Mouse (Mus musculus) bone marrow macrophage, adult 2 months (primary cell): Measurements from ENCODE around the gene Spint2. TPM values are rescaled to one million over a fixed set of nuclear protein-coding genes. Genes with fewer than 3 reads are reported as not detected.

ENCODE experiments used
- H3K27ac ChIP-seq: 2 replicates; pipeline ENCODE4 v1.5.1; 2012; ENCODE audit warnings: low read depth, low read length; ENCODE audit not compliant: insufficient read depth
- H3K4me1 ChIP-seq: 2 replicates; pipeline ENCODE4 v1.6.1; 2012; ENCODE audit warnings: low read length; ENCODE audit not compliant: control insufficient read depth, insufficient read depth
- H3K4me3 ChIP-seq: 2 replicates; pipeline ENCODE4 v1.5.1; 2012; ENCODE audit warnings: mild to moderate bottlenecking, low read length, moderate library complexity; ENCODE audit not compliant: insufficient read depth
- CTCF ChIP-seq: IDR thresholded peaks from 2 replicates; pipeline ENCODE4 v1.5.1; 2012; ENCODE audit warnings: low read depth, mild to moderate bottlenecking, low read length, moderate library complexity
- POLR2A ChIP-seq: IDR thresholded peaks from 2 replicates; pipeline ENCODE4 v1.6.1; 2012; ENCODE audit warnings: mild to moderate bottlenecking, low read depth, low read length, borderline replicate concordance
- polyA plus RNA-seq: library from polyadenylated mRNA; stranded (reverse); fragments of >200 nt; gene quantifications from 2 replicates; pipeline ENCODE4 v1.2.4, GENCODE M21; 2012; ENCODE audit not compliant: missing spikeins, insufficient read depth, insufficient read length

Spint2 gene
- polyA plus RNA-seq, 1 experiment: 0.91 TPM

- Histone ChIP-seq H3K4me1 (peaks cover 6% of the 10 kb centered on the region), H3K27ac (no peak overlapping the region), H3K4me3 (no peak overlapping the region)
- TF ChIP-seq POLR2A (no peak), CTCF (no peak)
These were observed 911 bp downstream of the Spint2 start for GRCm38 (mm10) chr7:29280801-29281200.

GRCm38 (mm10) chr7:29279924-29280323 lies 1.8 kb downstream of the Spint2 start:
- TF ChIP-seq CTCF (no peak), POLR2A (no peak)
- Histone ChIP-seq H3K27ac (no peak overlapping the region), H3K4me3 (no peak overlapping the region), H3K4me1 (peaks cover 6% of the 10 kb centered on the region)

- Histone ChIP-seq H3K4me1 (peaks cover 6% of the 10 kb centered on the region), H3K27ac (no peak overlapping the region), H3K4me3 (no peak overlapping the region)
- TF ChIP-seq CTCF: no peak
These were observed 2.5 kb downstream of the Spint2 start for GRCm38 (mm10) chr7:29279261-29279660.

- no peak overlapping the region for H3K27ac ChIP-seq
- H3K4me1 ChIP-seq: peaks cover 6% of the 10 kb centered on the region
These were observed 4.2 kb downstream of the Spint2 start for GRCm38 (mm10) chr7:29277510-29277909.

GRCm38 (mm10) chr7:29276715-29277114 lies 5.0 kb downstream of the Spint2 start:
- no peak for TF ChIP-seq POLR2A
- TF ChIP-seq CTCF: no peak
- Histone ChIP-seq H3K27ac (no peak overlapping the region), H3K4me1 (peaks cover 6% of the 10 kb centered on the region), H3K4me3 (no peak overlapping the region)

More at GRCm38 (mm10) chr7:29277510-29277909, 4.2 kb downstream of the Spint2 start:
- TF ChIP-seq POLR2A: no peak
- TF ChIP-seq CTCF: no peak
- no peak overlapping the region for H3K4me3 ChIP-seq

- Histone ChIP-seq H3K4me3 (no peak overlapping the region), H3K27ac (no peak overlapping the region), H3K4me1 (peaks cover 4% of the 10 kb centered on the region)
- TF ChIP-seq POLR2A (no peak), CTCF (no peak)
These were observed 9.8 kb downstream of the Spint2 start for GRCm38 (mm10) chr7:29271687-29272465.

- Histone ChIP-seq H3K27ac (no peak overlapping the region), H3K4me1 (no peaks in the 10 kb centered on the region)
- TF ChIP-seq POLR2A (no peak), CTCF (no peak)
These were observed 11.3 kb downstream of the Spint2 start for GRCm38 (mm10) chr7:29270445-29270844.

GRCm38 (mm10) chr7:29266931-29267330 lies 14.8 kb downstream of the Spint2 start:
- H3K27ac ChIP-seq: no peak overlapping the region
- no peak overlapping the region for H3K4me3 ChIP-seq
- H3K4me1 ChIP-seq: peaks cover 3% of the 10 kb centered on the region; the same call in 1 of the 2 replicates
- TF ChIP-seq POLR2A: no peak
- no peak for TF ChIP-seq CTCF

More at GRCm38 (mm10) chr7:29270445-29270844, 11.3 kb downstream of the Spint2 start:
- H3K4me3 ChIP-seq: no peak overlapping the region

- Histone ChIP-seq H3K4me1 (peaks cover 3% of the 10 kb centered on the region; the same call in 1 of the 2 replicates), H3K4me3 (no peak overlapping the region), H3K27ac (no peak overlapping the region)
- TF ChIP-seq POLR2A (no peak), CTCF (no peak)
These were observed 16.1 kb downstream of the Spint2 start for GRCm38 (mm10) chr7:29265636-29266035.

GRCm38 (mm10) chr7:29263831-29264230 lies 17.9 kb downstream of the Spint2 start:
- peaks cover 3% of the 10 kb centered on the region; the same call in 1 of the 2 replicates for H3K4me1 ChIP-seq
- H3K27ac ChIP-seq: no peak overlapping the region
- TF ChIP-seq POLR2A (no peak), CTCF (no peak)
- H3K4me3 ChIP-seq: no peak overlapping the region
